Mouse (Mus musculus) urinary bladder, adult 2 months (tissue): ENCODE results near the gene 6820408C15Rik. TPM values are rescaled to one million over a fixed set of nuclear protein-coding genes. Genes with fewer than 3 reads are reported as not detected.

Experiments
- DNase-seq: peaks from one replicate; pipeline ENCODE4 v3.0.0; 2022; ENCODE audit warnings: low spot score
- polyA plus RNA-seq: library from polyadenylated mRNA; depleted of rRNA; stranded (reverse); fragments of >200 nt; gene quantifications from 2 replicates; pipeline ENCODE4 v1.2.3, GENCODE M21; 2012; rRNA removed

6820408C15Rik gene
- polyA plus RNA-seq, 1 experiment = 0.45 TPM

- no peak for DNase-seq
These were observed 55.6 kb downstream of the 6820408C15Rik start for GRCm38 (mm10) chr2:152470973-152471372.

- no peak for DNase-seq
These were observed 57.0 kb downstream of the 6820408C15Rik start for GRCm38 (mm10) chr2:152472434-152472833.

GRCm38 (mm10) chr2:152476763-152477162 lies 61.4 kb downstream of the 6820408C15Rik start, which contains the start of gene Defb20:
TSS of gene Defb20 (plus strand) at chr2:152477063.
- no peak for DNase-seq

DNA sequence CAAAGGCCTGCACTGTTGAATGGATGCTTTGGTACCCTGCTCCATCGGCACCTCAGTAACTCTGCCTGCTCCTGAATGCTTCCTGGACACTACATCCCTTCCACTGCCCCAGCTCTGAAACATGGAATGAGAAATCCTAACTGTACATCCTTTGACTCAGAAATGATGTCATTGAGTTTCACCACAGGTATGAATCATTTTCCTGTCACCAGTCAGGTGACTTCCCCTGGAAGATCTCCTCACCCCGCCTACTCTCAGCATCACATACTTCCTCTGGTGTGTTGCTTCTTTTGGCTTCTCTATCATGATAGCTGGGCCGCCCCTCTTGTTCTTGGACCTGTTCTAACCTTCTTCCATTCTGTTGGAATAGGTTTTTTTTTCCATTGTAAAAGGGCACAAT lies 65.5 kb downstream of the 6820408C15Rik start:
- DNase-seq = no peak

- DNase-seq = no peak
These were observed 66.3 kb downstream of the 6820408C15Rik start for GRCm38 (mm10) chr2:152481726-152482125.

GRCm38 (mm10) chr2:152487024-152487423 lies 71.6 kb downstream of the 6820408C15Rik start:
- DNase-seq = no peak

- DNase-seq = no peak
These were observed 74.7 kb downstream of the 6820408C15Rik start, which contains the start of gene Defb22 for GRCm38 (mm10) chr2:152490038-152490437. TSS of gene Defb22 (minus strand) at chr2:152490138.

GRCm38 (mm10) chr2:152493151-152493550 lies 77.8 kb downstream of the 6820408C15Rik start:
- DNase-seq = no peak

Other genes starting within 250 kb of the 6820408C15Rik start
- 53.8 and 58.6 TPM in 2 replicates for gene Csnk2a1, start 188.7 kb upstream of the 6820408C15Rik start, polyA plus RNA-seq
- gene Tbc1d20, start 121.8 kb upstream of the 6820408C15Rik start, polyA plus RNA-seq = 42.0 and 44.4 TPM in 2 replicates
- gene Rbck1, start 82.9 kb upstream of the 6820408C15Rik start, polyA plus RNA-seq = 110 and 132 TPM in 2 replicates
- 2.4 and 2.9 TPM in 2 replicates for gene Trib3, start 71.6 kb upstream of the 6820408C15Rik start, polyA plus RNA-seq
- not detected in 2 replicates for gene Nrsn2, start 38.9 kb upstream of the 6820408C15Rik start, polyA plus RNA-seq
- gene Sox12, start 17.5 kb upstream of the 6820408C15Rik start, polyA plus RNA-seq = 8.6 and 12.6 TPM in 2 replicates
- 8.7 and 9.7 TPM in 2 replicates for gene Zcchc3, start 560 bp upstream of the 6820408C15Rik start, polyA plus RNA-seq
- not detected in 2 replicates for gene Defb23, start 49.0 kb downstream of the 6820408C15Rik start, polyA plus RNA-seq
- not detected in 2 replicates for gene Defb20, start 61.5 kb downstream of the 6820408C15Rik start, polyA plus RNA-seq
- not detected in 2 replicates for gene Defb22, start 74.6 kb downstream of the 6820408C15Rik start, polyA plus RNA-seq
- not detected in 2 replicates for gene Defb26, start 96.1 kb downstream of the 6820408C15Rik start, polyA plus RNA-seq
- gene Defb28, start 102.7 kb downstream of the 6820408C15Rik start, polyA plus RNA-seq = not detected in 2 replicates
- gene Defb29, start 124.5 kb downstream of the 6820408C15Rik start, polyA plus RNA-seq = not detected in 2 replicates
- not detected in 2 replicates for gene Gm17416, start 153.8 kb downstream of the 6820408C15Rik start, polyA plus RNA-seq
- not detected in 2 replicates for gene Defb21, start 157.2 kb downstream of the 6820408C15Rik start, polyA plus RNA-seq
- not detected in 2 replicates for gene Defb19, start 164.7 kb downstream of the 6820408C15Rik start, polyA plus RNA-seq
- gene Defb45, start 183.8 kb downstream of the 6820408C15Rik start, polyA plus RNA-seq = 0.21 TPM in 1 of 2 replicates, not detected in the other
- gene Defb36, start 188.7 kb downstream of the 6820408C15Rik start, polyA plus RNA-seq = not detected in 2 replicates
- gene Defb25, start 207.5 kb downstream of the 6820408C15Rik start, polyA plus RNA-seq = 0.78 and 0.95 TPM in 2 replicates
- gene Rem1, start 211.4 kb downstream of the 6820408C15Rik start, polyA plus RNA-seq = 9.4 and 11.7 TPM in 2 replicates